Mouse (Mus musculus): ENCODE data around the gene Chpf.

The Chpf gene

DNA sequence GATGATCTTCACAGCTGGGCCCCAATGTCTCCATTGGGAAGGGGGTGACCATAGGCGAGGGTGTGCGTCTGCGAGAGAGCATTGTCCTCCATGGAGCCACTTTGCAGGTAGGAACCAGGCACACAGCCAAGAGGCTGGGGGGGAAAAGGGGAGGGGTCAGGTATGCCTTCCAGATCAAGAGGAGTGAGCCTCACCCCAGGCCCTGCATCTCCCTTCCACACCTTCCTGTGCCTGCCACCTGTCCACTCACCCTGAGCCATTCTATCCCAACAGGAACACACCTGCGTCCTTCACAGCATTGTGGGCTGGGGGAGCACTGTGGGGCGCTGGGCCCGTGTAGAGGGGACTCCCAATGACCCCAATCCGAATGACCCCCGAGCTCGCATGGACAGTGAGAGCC, 36.9 kb downstream of the Chpf start:
- no peak for DNase-seq (ENCODE audit: low spot score in 2 of 2)

DNA sequence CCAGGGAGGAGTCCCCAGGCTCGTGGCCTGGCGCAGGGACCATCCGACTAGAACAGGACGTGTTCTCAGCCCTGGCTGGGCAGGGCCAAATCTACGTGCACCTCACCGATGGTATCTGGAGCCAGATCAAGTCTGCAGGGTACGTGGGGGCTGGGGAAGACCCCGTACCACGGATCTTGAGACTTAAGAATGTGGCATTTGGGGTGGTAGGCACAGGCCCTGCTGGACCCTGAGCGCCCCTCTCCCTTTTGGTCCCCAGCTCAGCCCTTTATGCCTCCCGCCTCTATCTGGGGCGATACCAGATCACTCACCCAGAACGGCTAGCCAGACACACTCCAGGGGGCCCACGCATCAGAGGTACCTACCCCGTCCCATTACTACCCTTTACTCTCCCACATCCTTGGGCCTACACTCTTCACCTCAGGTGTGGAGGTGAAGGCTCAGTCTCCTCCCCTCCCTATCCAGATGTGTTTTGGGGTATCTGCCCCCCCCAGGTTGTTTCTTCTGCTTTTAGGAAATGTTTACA, 37.6 kb downstream of the Chpf start:
- DNase-seq (ENCODE audit: low spot score in 2 of 2) = no peak

DNA sequence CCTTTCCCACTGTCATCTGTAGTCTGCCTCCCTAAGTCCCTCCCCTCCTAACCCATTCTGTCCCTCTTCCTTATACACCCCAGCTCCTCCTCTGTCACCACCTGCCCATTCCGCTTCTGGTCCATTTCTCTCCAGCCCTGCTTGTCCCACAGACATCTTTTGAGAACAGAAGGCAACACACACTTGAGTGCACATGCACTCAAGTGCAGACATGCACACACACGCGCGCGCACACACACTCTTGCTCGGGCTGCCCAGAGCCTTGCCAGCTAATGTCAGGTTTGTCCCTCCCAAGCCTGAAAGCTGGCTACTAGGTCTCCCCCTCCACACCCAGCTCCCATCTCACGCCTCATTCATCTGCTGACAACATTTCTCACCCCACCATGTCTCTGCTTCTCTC, 38.4 kb downstream of the Chpf start:
- no peak for DNase-seq (ENCODE audit: low spot score in 2 of 2)

DNA sequence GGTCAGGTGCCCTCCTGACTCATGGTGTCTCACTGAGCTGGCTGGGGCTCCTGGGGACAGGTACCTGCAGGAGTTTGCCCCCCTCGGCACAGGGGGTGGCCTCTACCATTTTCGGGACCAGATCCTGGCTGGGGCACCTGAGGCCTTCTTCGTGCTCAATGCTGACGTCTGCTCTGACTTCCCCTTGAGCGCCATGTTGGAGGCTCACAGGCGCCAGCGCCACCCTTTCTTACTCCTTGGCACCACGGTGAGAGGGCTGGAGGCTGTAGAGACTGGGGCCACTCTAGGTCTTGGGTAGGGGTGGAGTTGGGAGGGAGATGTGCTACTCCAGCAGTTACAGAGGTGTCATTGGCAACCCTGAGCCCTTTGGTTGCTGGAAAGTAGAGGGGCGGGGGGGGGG, 40.3 kb downstream of the Chpf start:
- no peak for DNase-seq (ENCODE audit: low spot score in 2 of 2)

DNA sequence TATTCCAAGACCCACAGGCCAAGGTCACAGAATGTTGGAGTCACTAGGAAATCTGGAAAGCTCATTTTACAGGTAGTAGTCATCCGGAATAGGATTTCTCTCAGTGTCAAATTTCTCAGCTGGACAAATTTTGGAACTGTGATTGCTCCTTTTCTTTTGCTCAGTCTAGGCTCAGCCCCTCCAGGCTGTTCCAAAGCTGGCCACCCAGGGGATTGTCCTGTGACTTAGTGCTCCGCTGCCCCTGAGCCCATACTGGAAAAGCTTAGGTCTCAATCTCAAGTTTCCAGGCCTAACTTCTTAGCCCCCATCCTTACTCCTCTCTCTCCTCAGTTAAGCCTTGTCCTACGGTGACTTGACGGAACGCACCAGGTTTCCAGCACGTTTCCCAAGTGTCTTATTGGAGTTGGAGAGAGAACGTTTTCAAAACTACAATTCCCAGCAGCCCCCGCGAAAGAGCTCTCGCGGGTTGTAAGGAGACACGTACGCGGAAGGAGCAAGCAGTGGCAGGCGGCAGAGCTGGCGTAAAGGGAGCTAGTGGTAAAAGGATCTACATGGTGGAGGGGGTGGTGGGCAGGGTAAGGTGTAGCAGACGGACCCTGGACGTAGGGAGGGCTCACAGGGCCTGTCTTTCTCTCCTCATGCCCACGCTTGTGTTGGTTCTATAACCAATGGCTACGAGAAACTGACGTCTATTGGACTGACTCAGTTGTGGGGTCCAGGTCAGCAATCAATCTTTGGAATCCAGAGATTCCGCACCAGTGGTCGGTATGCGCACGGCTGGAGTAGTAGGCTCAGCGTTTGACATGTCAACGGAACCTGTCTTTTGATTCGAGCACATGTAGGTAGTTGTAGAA, 43.4 kb downstream of the Chpf start, which contains the start of gene Gmppa:
Gene Gmppa (plus strand): TSS at position 456 of the 854 bp plus-strand sequence.
- peak; percentile 75 to 89 for DNase-seq (ENCODE audit: low spot score in 2 of 2)

DNA sequence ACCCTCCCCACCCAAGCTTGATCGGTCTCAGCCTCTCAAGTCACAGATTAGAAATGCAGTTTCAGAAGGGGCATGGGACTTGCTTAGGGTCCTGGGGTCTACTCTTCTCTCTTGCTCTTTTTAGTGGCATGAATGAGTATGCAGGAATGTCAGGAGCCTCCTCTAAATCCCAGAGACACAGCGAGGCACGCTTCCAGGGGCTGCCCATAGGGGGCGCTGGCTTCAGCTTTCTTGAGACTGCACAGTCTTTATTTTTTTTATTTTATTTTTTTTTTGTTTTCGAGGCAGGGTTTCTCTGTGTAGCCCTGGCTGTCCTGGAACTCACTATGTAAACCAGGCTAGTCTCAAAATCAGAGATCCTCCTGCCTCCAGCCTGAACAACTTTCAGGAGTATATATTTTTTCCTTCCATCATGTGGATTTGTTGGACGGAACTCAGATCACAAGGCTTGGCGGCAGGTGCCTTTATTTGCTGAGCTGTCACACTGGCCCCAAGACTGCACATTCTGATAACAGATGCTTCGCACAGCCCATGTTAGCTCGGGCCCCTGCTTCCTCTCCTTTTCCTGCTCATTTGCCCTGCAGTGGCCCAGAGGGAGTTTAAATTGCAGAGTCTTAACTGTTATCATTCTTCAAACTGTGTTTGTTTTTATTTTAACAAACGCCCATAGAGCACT, 53.2 kb downstream of the Chpf start:
- DNase-seq (ENCODE audit: low spot score in 2 of 2) = peak; percentile 50 to 58

Measured in frontal cortex, postnatal 36 days (tissue).